Mouse (Mus musculus) erythroblast, embryonic 14.5 days (primary cell): ENCODE measurements around the gene Cd300lf.

ENCODE experiments used
- GATA1 ChIP-seq: IDR thresholded peaks from 2 replicates; pipeline ENCODE4 v1.6.1; 2012; ENCODE audit warnings: low read length, inconsistent platforms, mixed read lengths
- TAL1 ChIP-seq: IDR thresholded peaks from 3 replicates; pipeline ENCODE4 v1.6.1; 2012; ENCODE audit warnings: low read length, inconsistent platforms, mixed read lengths

- no peak for TF ChIP-seq GATA1
- no peak for TF ChIP-seq TAL1
These were observed 14.0 kb upstream of the Cd300lf start for GRCm38 (mm10) chr11:115147813-115148212.
